Mouse (Mus musculus) lung, adult 2 months (tissue): ENCODE data around the gene St6galnac6.

ENCODE experiments used
- CTCF ChIP-seq: fragments of 200-500 bp; IDR thresholded peaks from 2 replicates; pipeline ENCODE4 v1.5.1; 2011; ENCODE audit warnings: mild to moderate bottlenecking, low read length, control low read depth; ENCODE audit not compliant: insufficient read depth
- POLR2A ChIP-seq: fragments of 200-500 bp; IDR thresholded peaks from 2 replicates; pipeline ENCODE4 v1.6.1; 2011; ENCODE audit warnings: low read depth, mild to moderate bottlenecking, control low read depth, low read length, borderline replicate concordance; ENCODE audit errors: extremely low read depth

DNA sequence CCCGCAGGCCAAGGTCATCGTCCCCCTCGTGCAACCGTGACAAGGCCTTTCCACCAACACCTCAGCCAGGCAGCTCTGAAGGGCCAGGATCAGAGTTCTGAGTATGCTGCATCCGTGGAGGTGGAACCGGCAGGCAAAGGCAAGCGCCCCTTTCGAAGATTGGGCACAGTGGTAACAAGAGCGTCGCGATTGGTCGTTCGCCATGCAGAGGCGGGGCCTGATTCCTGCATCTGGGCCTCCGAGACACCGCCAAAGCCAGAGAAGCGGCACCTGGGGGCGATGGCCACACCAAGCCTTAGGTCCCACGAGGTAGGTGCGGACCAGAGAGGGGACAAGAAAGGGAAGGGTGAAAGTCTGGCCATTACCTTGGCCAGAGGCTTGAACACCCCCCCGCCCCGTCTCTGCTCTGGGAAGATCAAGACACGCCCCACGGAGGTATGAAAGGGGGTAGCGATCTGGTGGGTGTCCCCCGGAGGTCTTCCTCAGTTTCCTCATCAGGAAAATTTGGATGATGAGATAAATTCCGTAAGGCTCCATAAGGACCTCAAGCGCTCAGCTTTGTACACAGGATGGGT lies 23.8 kb upstream of the St6galnac6 start, which contains the start of gene 9430097D07Rik:
- TF ChIP-seq CTCF (no peak), POLR2A (no peak)
